Mouse (Mus musculus) brain, embryonic 14.5 days (tissue): ENCODE data around the gene Fcer2a. TPM values are rescaled to one million over a fixed set of nuclear protein-coding genes. Genes with fewer than 3 reads are reported as not detected.

ENCODE experiments used
- DNase-seq: peaks from one replicate; pipeline ENCODE4 v3.0.0-alpha.2; 2011; ENCODE audit warnings: low read depth
- CTCF ChIP-seq: fragments of 200-500 bp; IDR thresholded peaks from 2 replicates; pipeline ENCODE4 v1.5.1; 2012; ENCODE audit warnings: inconsistent platforms, mild to moderate bottlenecking, moderate library complexity, borderline replicate concordance; ENCODE audit not compliant: insufficient read depth, insufficient read length; ENCODE audit errors: extremely low read depth
- POLR2A ChIP-seq: fragments of 200-500 bp; IDR thresholded peaks from 2 replicates; pipeline ENCODE4 v1.6.1; 2012; ENCODE audit warnings: mild to moderate bottlenecking, inconsistent platforms, borderline replicate concordance; ENCODE audit not compliant: poor library complexity, insufficient read depth, insufficient read length, severe bottlenecking; ENCODE audit errors: extremely low read depth
- polyA plus RNA-seq: library from polyadenylated mRNA; depleted of rRNA; stranded (reverse); fragments of >200 nt; gene quantifications from 2 replicates; pipeline ENCODE4 v1.2.3, GENCODE M21; 2012; rRNA removed

Gene Fcer2a
- not detected in 2 replicates for polyA plus RNA-seq

- TF ChIP-seq CTCF (no peak), POLR2A (no peak)
- DNase-seq: no peak
These were observed at the start of gene Fcer2a for GRCm38 (mm10) chr8:3694121-3694520. Gene Fcer2a, minus strand, starts transcription at chr8:3694175.

- TF ChIP-seq CTCF: no peak
- TF ChIP-seq POLR2A: no peak
- DNase-seq: no peak
These were observed 43.0 kb upstream of the Fcer2a start for GRCm38 (mm10) chr8:3736947-3737346.

DNA sequence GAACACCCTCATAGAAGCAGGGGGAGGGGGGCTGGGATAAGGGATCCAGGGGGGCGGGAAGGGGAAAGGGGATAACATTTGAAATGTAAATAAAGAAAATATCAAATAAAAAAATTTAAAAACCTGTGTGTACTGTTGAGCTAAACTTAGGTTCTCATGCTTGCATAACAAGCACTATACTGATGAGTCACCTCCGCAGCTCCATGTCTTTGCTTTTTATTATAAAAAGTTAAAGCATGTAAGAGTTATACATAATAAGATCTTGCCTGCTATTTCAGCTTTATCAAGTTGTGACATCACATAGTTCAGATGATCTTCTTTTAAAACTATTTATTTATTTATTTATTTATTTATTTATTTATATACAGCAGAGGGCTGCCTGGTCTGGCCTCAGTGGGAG lies 41.6 kb upstream of the Fcer2a start:
- no peak for DNase-seq
- no peak for TF ChIP-seq CTCF
- TF ChIP-seq POLR2A: no peak

DNA sequence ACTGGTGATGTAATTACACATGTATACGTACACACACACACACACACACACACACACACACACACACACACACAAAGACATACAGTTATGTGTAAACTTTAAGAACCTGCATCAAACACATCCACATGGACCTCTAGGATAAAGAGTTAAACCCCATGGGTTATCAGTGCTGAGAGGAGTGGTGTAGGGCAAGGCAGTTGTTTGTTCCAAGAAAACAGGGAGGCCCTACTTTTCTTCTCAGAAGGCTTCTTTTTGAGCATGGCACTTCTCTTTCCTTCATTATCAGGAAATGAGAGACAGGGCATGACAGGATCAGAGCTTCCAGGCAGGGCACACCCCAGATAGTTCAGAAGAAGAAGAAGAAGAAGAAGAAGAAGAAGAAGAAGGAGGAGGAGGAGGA lies 40.1 kb upstream of the Fcer2a start:
- no peak for DNase-seq
- TF ChIP-seq CTCF (no peak), POLR2A (no peak)

- DNase-seq: peak; percentile 64
- TF ChIP-seq CTCF (no peak), POLR2A (no peak)
These were observed 27.1 kb upstream of the Fcer2a start for GRCm38 (mm10) chr8:3721041-3721440.

DNA sequence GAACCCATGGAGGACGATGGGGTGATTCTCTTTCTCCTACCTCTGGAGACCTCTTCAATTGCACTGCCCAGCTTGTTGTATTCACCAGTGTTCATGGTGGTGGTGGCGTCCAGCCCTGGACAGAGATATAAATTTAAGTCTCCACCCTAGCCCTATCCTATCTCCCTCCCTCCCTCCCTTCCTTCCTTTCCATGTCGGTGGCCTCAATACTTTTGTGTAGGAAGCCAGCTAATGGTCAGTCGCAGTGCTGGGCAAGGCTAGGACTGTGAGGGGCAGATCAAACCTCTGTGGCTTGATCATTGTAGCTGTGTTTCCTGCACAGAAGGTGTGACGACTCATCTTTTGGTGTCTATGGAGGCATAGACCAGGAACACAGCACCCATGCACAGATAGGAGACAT lies 26.6 kb upstream of the Fcer2a start, which contains the start of gene Clec4g:
Clec4g (minus strand) TSS at position 101 of the 400 bp plus-strand sequence.
- TF ChIP-seq POLR2A: no peak
- TF ChIP-seq CTCF: no peak

GRCm38 (mm10) chr8:3718559-3718958 lies 24.6 kb upstream of the Fcer2a start:
- TF ChIP-seq CTCF (peak; percentile 84), POLR2A (no peak)
- peak; percentile 54 for DNase-seq

More for the DNA sequence above, 26.6 kb upstream of the Fcer2a start, which contains the start of gene Clec4g:
- no peak for DNase-seq

DNA sequence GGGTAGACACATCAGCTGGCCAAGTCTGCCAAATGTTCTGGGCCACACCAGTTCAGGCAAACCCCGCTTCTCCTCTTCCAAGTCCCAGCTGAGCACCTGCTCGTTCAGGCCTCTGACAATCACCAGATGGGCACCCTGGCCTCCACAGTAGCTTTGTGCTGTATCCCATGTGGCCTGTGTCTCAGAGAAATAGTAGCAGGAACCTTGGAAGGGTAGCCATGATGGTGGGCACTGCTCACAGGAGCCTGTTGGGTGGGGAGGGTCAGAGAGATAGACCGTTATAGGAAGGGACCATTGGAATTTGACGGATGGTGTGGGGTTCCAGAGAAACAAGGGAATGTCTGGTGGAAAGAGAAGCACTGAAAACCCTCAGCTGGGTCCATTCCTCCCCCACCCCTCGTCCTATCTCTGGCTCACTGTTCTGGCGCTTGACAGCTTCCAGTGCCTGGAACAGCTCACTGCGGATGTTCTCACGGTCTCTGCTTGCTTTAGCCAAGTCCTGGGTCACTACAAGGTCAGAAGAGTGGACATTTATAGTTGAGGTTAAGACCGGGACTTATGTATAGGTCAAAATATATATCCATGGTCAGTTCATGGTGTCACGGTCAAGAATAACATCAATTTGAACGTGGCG lies 23.5 kb upstream of the Fcer2a start:
- TF ChIP-seq CTCF (no peak), POLR2A (no peak)
- no peak for DNase-seq

DNA sequence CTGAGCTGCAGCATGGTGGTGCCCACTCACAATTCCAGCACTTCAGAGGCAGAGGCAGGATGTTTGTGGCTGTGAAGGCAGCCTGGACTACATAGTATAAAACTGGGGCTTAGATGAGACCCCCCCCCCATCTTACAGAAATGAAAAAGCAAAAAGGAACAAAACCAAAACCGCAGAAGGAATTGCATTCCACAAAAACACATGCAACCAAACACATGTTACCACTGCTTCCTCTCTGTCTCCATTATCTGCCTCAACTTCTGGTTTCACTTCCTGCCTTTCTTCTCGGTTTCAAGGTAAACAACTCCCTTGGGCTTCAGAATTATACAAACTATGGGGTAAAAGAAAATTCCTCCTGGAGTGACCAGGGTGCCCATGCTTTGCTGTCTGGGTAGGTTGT lies 17.7 kb upstream of the Fcer2a start:
- no peak for DNase-seq
- no peak for TF ChIP-seq CTCF
- no peak for TF ChIP-seq POLR2A

DNA sequence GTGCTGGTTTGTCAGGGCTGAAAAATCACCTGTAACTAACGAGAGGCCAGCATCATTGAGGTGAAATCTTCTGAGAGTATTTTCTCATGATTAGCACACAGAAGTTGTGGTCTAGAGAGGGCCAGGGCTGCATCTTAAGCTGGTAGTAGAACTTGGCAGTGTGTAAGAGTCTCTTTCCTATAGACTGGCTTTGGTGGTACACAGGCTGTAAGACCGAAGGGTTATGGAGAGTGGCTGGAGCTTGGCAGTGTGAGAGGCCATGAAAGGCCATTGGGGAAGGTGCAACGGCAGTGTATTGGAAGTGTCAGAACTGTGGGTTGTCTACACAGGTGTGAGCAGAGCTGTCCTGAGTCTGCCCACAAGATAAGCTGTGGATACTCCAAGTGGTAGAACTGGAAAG lies 16.3 kb upstream of the Fcer2a start:
- no peak for DNase-seq
- no peak for TF ChIP-seq CTCF
- no peak for TF ChIP-seq POLR2A

DNA sequence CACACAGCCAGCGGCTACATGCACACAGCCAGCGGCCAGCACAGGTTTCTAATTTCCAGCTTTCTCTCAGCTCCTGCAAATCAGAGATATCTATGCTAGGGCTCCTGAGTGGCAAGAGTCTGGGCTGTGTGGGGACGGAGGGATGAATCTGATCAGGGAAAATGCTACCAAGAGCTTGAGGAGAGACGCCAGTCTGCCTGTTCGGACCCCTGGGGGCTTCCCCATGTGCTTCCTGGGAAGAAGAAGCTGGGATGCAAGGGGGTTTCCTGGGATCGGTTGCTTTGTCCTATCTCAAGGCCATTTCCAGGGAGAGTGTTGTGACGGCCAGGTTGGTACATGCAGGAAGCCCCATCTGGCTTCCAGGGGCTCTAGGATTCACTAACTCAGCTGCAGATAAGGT lies 13.6 kb upstream of the Fcer2a start:
- DNase-seq: no peak
- TF ChIP-seq CTCF (no peak), POLR2A (no peak)

- no peak for DNase-seq
These were observed 11.7 kb upstream of the Fcer2a start for GRCm38 (mm10) chr8:3705711-3706110.

DNA sequence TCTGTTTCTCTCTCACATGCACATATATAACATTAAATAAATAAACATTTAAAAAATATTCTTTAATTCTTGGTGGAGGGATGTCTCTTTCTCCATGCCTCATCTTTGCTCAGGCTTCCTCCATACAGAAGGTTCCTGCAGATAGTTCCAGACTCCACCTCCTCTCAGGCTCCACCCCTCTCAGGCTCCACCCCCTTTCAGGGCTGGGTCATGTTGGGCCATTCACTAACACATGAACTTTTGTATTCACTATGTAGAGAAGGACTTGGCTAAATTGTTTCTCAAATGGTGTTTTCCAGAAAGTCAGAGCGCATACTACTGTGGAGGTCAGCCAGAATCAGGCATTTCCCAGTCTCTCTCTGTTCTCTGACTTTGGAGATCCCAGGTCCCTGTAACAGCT lies 7.5 kb upstream of the Fcer2a start:
- TF ChIP-seq CTCF: no peak
- TF ChIP-seq POLR2A: no peak
- DNase-seq: no peak

More at GRCm38 (mm10) chr8:3705711-3706110, 11.7 kb upstream of the Fcer2a start:
- peak; percentile 47; the same call in 1 of the 2 replicates for TF ChIP-seq CTCF
- no peak for TF ChIP-seq POLR2A
